Mouse (Mus musculus): ENCODE measurements around the gene Ccdc186. TPM values are rescaled to one million over a fixed set of nuclear protein-coding genes. Genes with fewer than 3 reads are reported as not detected.
"Not testable (repeated sequence)": the region's sequence is repeated elsewhere in the genome, so short reads cannot be mapped to it uniquely, and the experiment has no call there.

Gene Ccdc186
- polyA plus RNA-seq, 1 experiment from 2014 or later = 22.2 TPM

GRCm38 (mm10) chr19:56778532-56778931 is 43.5 kb downstream of the Ccdc186 start:
- not testable (repeated sequence) for H3K27ac ChIP-seq (ENCODE audit: low read length); H3K4me2 ChIP-seq (ENCODE audit: low read length); H3K4me1 ChIP-seq (ENCODE audit: control insufficient read depth, insufficient read depth, low read length); H3K9ac ChIP-seq (ENCODE audit: low read depth, low read length); H3K36me3 ChIP-seq (ENCODE audit: control insufficient read depth, insufficient read depth, low read length); H3K4me3 ChIP-seq (ENCODE audit: low read depth, low read length); H3K9me3 ChIP-seq (replicated peaks; ENCODE audit: control insufficient read depth, low read length, poor library complexity, severe bottlenecking); H3K27me3 ChIP-seq (ENCODE audit: control insufficient read depth, insufficient read depth, low read depth, low read length); ATAC-seq
- WGBS = 94% methylated on average over 7 of the region's 7 CpGs

- Histone ChIP-seq H3K27ac (ENCODE audit: low read length) (no peak overlapping the region), H3K9ac (ENCODE audit: low read depth, low read length) (no peak overlapping the region), H3K4me2 (ENCODE audit: low read length) (no peak overlapping the region), H3K9me3 (replicated peaks; ENCODE audit: control insufficient read depth, low read length, poor library complexity, severe bottlenecking) (no peaks in the 10 kb centered on the region), H3K36me3 (ENCODE audit: control insufficient read depth, insufficient read depth, low read length) (no peaks in the 10 kb centered on the region), H3K4me3 (ENCODE audit: low read depth, low read length) (no peak overlapping the region), H3K27me3 (ENCODE audit: control insufficient read depth, insufficient read depth, low read depth, low read length) (peaks cover 3% of the 10 kb centered on the region), H3K4me1 (ENCODE audit: control insufficient read depth, insufficient read depth, low read length) (peaks cover 7% of the 10 kb centered on the region)
- 43% methylated on average over 16 of the region's 16 CpGs for WGBS
- no peak for ATAC-seq
Observed at GRCm38 (mm10) chr19:56776719-56777382, 45.1 kb downstream of the Ccdc186 start.

- H3K4me1 ChIP-seq (ENCODE audit: control insufficient read depth, insufficient read depth, low read length) = peaks cover 7% of the 10 kb centered on the region
- H3K27ac ChIP-seq (ENCODE audit: low read length) = no peak overlapping the region
- 7% methylated on average over 18 of the region's 18 CpGs for WGBS
- ATAC-seq = no peak
- no peaks in the 10 kb centered on the region for H3K9me3 ChIP-seq (replicated peaks; ENCODE audit: control insufficient read depth, low read length, poor library complexity, severe bottlenecking)
- H3K4me3 ChIP-seq (ENCODE audit: low read depth, low read length) = peak overlapping the region; percentile 22
- H3K27me3 ChIP-seq (ENCODE audit: control insufficient read depth, insufficient read depth, low read depth, low read length) = peaks cover 3% of the 10 kb centered on the region
- no peaks in the 10 kb centered on the region for H3K36me3 ChIP-seq (ENCODE audit: control insufficient read depth, insufficient read depth, low read length)
- peak overlapping the region; percentile 46; the same call in 1 of the 2 replicates for H3K9ac ChIP-seq (ENCODE audit: low read depth, low read length)
- H3K4me2 ChIP-seq (ENCODE audit: low read length) = peak overlapping the region; percentile 57
Observed at GRCm38 (mm10) chr19:56775893-56776718, 45.9 kb downstream of the Ccdc186 start.

GRCm38 (mm10) chr19:56774971-56775892 is 46.8 kb downstream of the Ccdc186 start:
- H3K27me3 ChIP-seq (ENCODE audit: control insufficient read depth, insufficient read depth, low read depth, low read length) = peaks cover 3% of the 10 kb centered on the region
- ATAC-seq = no peak
- peak overlapping the region; percentile 57 for H3K4me2 ChIP-seq (ENCODE audit: low read length)
- H3K4me3 ChIP-seq (ENCODE audit: low read depth, low read length) = peak overlapping the region; percentile 22
- WGBS = 38% methylated on average over 24 of the region's 24 CpGs
- no peak overlapping the region for H3K27ac ChIP-seq (ENCODE audit: low read length)
- H3K9ac ChIP-seq (ENCODE audit: low read depth, low read length) = peak overlapping the region; percentile 46; the same call in 1 of the 2 replicates
- H3K36me3 ChIP-seq (ENCODE audit: control insufficient read depth, insufficient read depth, low read length) = no peaks in the 10 kb centered on the region
- H3K9me3 ChIP-seq (replicated peaks; ENCODE audit: control insufficient read depth, low read length, poor library complexity, severe bottlenecking) = no peaks in the 10 kb centered on the region
- peaks cover 7% of the 10 kb centered on the region for H3K4me1 ChIP-seq (ENCODE audit: control insufficient read depth, insufficient read depth, low read length)

- no peak overlapping the region for H3K4me2 ChIP-seq (ENCODE audit: low read length)
- no peak for ATAC-seq
- peaks cover 7% of the 10 kb centered on the region for H3K4me1 ChIP-seq (ENCODE audit: control insufficient read depth, insufficient read depth, low read length)
- 69% methylated on average over 9 of the region's 9 CpGs for WGBS
- H3K27ac ChIP-seq (ENCODE audit: low read length) = no peak overlapping the region
- no peaks in the 10 kb centered on the region for H3K9me3 ChIP-seq (replicated peaks; ENCODE audit: control insufficient read depth, low read length, poor library complexity, severe bottlenecking)
- no peaks in the 10 kb centered on the region for H3K36me3 ChIP-seq (ENCODE audit: control insufficient read depth, insufficient read depth, low read length)
- no peak overlapping the region for H3K9ac ChIP-seq (ENCODE audit: low read depth, low read length)
- H3K4me3 ChIP-seq (ENCODE audit: low read depth, low read length) = no peak overlapping the region
- peaks cover 3% of the 10 kb centered on the region for H3K27me3 ChIP-seq (ENCODE audit: control insufficient read depth, insufficient read depth, low read depth, low read length)
Observed at GRCm38 (mm10) chr19:56774408-56774962, 47.5 kb downstream of the Ccdc186 start.

GRCm38 (mm10) chr19:56773393-56773971 is 48.5 kb downstream of the Ccdc186 start:
- no peak overlapping the region for H3K9ac ChIP-seq (ENCODE audit: low read depth, low read length)
- H3K4me2 ChIP-seq (ENCODE audit: low read length) = no peak overlapping the region
- peaks cover 3% of the 10 kb centered on the region for H3K27me3 ChIP-seq (ENCODE audit: control insufficient read depth, insufficient read depth, low read depth, low read length)
- 14% methylated on average over 10 of the region's 10 CpGs for WGBS
- H3K4me1 ChIP-seq (ENCODE audit: control insufficient read depth, insufficient read depth, low read length) = peaks cover 7% of the 10 kb centered on the region
- H3K9me3 ChIP-seq (replicated peaks; ENCODE audit: control insufficient read depth, low read length, poor library complexity, severe bottlenecking) = no peaks in the 10 kb centered on the region
- no peak overlapping the region for H3K27ac ChIP-seq (ENCODE audit: low read length)
- H3K4me3 ChIP-seq (ENCODE audit: low read depth, low read length) = no peak overlapping the region
- no peak for ATAC-seq
- H3K36me3 ChIP-seq (ENCODE audit: control insufficient read depth, insufficient read depth, low read length) = no peaks in the 10 kb centered on the region

GRCm38 (mm10) chr19:56772158-56772557 is 49.8 kb downstream of the Ccdc186 start:
- 74% methylated on average over 7 of the region's 7 CpGs for WGBS
- Histone ChIP-seq H3K9me3 (replicated peaks; ENCODE audit: control insufficient read depth, low read length, poor library complexity, severe bottlenecking) (no peaks in the 10 kb centered on the region), H3K9ac (ENCODE audit: low read depth, low read length) (no peak overlapping the region), H3K36me3 (ENCODE audit: control insufficient read depth, insufficient read depth, low read length) (no peaks in the 10 kb centered on the region), H3K4me1 (ENCODE audit: control insufficient read depth, insufficient read depth, low read length) (peaks cover 7% of the 10 kb centered on the region), H3K27me3 (ENCODE audit: control insufficient read depth, insufficient read depth, low read depth, low read length) (peaks cover 3% of the 10 kb centered on the region), H3K27ac (ENCODE audit: low read length) (no peak overlapping the region), H3K4me3 (ENCODE audit: low read depth, low read length) (no peak overlapping the region), H3K4me2 (ENCODE audit: low read length) (no peak overlapping the region)
- ATAC-seq = no peak

GRCm38 (mm10) chr19:56769024-56769423 is 53.0 kb downstream of the Ccdc186 start:
- no peak overlapping the region for H3K4me2 ChIP-seq (ENCODE audit: low read length)
- ATAC-seq = no peak
- H3K27ac ChIP-seq (ENCODE audit: low read length) = no peak overlapping the region
- H3K36me3 ChIP-seq (ENCODE audit: control insufficient read depth, insufficient read depth, low read length) = no peaks in the 10 kb centered on the region
- H3K9ac ChIP-seq (ENCODE audit: low read depth, low read length) = no peak overlapping the region
- H3K4me3 ChIP-seq (ENCODE audit: low read depth, low read length) = no peak overlapping the region
- no peaks in the 10 kb centered on the region for H3K4me1 ChIP-seq (ENCODE audit: control insufficient read depth, insufficient read depth, low read length)
- 89% methylated on average over 9 of the region's 9 CpGs for WGBS
- no peaks in the 10 kb centered on the region for H3K9me3 ChIP-seq (replicated peaks; ENCODE audit: control insufficient read depth, low read length, poor library complexity, severe bottlenecking)
- H3K27me3 ChIP-seq (ENCODE audit: control insufficient read depth, insufficient read depth, low read depth, low read length) = no peaks in the 10 kb centered on the region
